Mouse (Mus musculus): ENCODE data around the gene Fau.

- TF ChIP-seq POLR2A (IDR thresholded peaks at IDR 0.05; ENCODE audit: low read depth, low read length): peak; percentile 58
- no peak for TF ChIP-seq CTCF (conservative IDR thresholded peaks at IDR 0.05; ENCODE audit: insufficient read depth, insufficient read length, low read depth, low read length)
Measured at GRCm38 (mm10) chr19:6084478-6085248, 27.0 kb downstream of the Fau start, which contains the start of the genes Zfpl1 and Cdca5.

Measured in kidney, adult 2 months (tissue).